Mouse (Mus musculus): ENCODE results near the gene Sema3b.
"Not testable (repeated sequence)": the region's sequence is repeated elsewhere in the genome, so short reads cannot be mapped to it uniquely, and the experiment has no call there.

Gene Sema3b

GRCm38 (mm10) chr9:107590058-107590772, 18.8 kb downstream of the Sema3b start:
- peak; percentile 52 to 56 for DNase-seq (ENCODE audit: low spot score in 2 of 2)

DNA sequence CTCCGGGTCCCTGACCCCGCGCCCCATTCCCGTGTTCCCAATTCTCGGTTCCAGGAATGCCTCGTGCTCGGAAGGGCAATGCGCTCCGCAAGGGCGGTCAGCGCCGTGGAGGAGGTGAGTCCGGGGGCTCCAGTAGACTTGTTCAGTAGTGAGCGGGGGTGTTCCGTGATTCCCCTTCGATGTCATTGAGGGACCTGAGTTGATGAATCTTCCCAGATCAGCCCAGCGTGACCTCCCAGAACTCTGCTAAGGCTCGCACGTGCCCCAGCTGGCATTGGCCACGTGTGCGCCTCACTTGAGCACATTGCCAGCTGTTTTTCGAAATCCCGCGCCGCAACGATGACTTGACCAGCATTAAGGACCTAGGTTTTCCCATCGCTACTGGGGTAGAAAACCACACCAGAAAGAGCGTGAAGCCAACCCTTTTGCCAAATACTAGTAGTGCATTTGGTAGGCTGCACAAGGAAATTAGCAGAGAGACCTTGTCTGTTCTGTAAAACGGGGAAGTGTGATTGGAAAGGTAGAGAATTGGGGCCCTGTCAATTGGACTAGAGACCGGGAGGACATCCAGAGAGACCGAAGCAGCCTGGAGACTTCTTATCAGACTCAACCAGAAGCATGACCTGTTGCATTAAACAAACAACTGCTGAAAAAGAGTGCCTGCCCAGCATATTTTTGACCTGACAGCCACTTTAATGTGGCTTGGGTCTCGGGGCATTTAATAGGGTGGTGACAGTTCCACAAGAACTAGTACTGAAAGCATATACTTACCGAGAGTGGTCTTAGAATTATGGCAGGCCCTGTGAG, 21.0 kb downstream of the Sema3b start:
- DNase-seq (ENCODE audit: low spot score in 2 of 2): no peak

DNA sequence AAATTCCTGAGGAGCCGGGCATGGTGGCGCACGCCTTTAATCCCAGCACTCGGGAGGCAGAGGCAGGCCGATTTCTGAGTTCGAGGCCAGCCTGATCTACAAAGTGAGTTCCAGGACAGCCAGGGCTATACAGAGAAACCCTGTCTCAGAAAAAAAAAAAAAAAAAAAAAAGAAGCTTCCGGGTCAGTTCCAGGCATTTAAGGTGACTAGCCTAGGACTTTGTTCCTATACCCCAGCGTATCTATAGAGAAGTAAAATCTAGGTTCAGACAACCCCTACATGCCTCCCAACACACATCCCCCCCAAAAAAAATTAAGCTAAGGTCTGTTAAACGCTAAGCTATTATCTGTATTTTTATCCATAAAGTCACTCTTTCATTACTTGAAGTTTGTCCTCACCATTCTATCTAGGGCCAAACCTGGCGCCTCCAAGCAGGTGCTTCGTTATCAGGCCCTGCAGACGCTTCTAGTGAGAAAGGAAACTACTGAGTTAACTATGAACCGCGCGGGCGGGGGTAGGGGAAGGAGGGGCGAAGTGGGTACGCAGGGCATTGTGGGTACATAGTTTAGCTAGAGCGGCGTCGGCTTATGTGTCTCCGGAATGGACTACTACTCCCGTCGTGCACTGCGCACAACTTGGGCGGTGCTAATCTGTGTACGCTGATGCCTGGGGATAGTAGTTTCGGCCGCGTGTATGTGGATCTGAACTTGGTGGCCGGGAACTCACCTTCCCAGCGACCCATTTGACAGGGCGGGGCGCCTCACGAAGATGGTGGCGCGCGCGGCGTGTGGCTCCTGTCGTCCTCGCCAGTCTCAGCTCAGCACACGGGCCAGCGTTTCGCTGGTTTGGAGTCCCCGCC, 21.8 kb downstream of the Sema3b start, which contains the start of gene Ifrd2:
Gene Ifrd2 (plus strand): TSS at position 669 of the 859 bp plus-strand sequence.
- DNase-seq (ENCODE audit: low spot score in 2 of 2): peak; percentile 94 to 95

GRCm38 (mm10) chr9:107586504-107586903, 22.5 kb downstream of the Sema3b start:
- no peak for DNase-seq (ENCODE audit: low spot score in 2 of 2)

- no peak for DNase-seq (ENCODE audit: low spot score in 2 of 2)
These were observed 25.9 kb downstream of the Sema3b start for GRCm38 (mm10) chr9:107583174-107583573.

DNA sequence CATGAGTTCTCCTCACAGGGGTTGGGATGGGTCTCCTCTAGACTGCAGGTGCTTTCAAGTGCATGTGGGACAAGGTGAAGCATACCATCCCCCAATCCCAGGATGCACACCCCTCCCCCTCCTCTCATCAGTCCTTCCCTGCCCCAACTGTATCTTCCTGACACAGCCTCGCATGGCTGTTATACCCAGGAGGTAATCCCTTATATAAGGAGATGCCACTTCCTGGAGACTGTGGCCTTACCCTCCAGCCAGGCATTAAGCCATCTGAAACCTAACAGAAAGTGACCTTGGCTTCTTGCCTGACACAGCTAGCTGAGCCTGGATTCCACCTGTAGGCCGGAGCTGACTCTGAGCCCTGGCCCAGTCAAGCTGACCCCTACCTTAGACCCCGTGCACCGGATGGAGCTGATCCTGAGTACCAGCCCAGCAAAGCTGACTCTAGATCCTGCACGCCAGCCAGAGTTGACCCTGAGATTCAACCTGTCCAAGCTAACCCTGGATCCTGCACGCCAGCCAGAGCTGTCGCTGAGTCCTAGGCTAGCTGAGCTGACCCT, 26.4 kb downstream of the Sema3b start:
- no peak for DNase-seq (ENCODE audit: low spot score in 2 of 2)

GRCm38 (mm10) chr9:107581584-107581983, 27.4 kb downstream of the Sema3b start:
- no peak for DNase-seq (ENCODE audit: low spot score in 2 of 2)

DNA sequence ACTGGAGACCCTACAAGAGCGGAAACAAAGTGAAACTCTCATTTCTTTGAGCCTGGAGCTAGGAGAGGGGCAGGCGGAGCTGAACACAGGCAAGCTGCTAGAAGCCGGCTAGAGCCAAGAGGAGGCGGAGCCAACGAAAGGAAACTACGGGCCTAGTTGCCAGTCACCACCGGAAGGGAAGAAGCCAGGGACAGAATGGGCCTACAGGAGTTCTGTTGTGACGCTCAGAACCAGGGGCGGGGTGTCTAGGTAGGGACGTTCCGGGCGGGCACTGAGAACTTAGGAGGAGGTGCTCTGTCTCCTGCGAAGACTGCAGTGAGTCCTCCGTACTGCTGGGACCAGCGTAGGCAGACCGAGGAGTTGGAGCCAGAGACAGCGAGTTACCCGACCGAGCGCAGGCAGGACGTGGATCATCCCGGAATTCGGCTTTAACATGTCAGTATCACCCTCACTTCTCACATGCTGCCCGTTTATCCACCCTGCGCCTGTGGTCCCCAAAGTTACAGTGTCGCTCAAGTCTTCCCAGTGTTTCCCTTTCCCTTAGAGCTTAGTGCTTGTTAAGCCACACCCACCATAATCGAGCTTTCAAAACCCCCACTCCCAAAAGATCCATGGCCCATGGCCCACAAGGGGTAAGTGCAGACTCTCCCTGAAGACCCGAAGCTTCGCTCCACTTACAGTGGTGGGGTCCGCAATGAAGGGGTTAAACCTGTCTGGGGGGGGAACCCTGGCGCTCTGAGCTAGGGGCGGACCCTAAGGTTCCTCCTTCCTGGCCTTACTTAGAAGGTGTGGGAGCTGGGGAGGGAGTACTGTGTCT, 28.3 kb downstream of the Sema3b start, which contains the start of gene Hyal3:
Gene Hyal3 (plus strand): TSS at position 318 of the 817 bp plus-strand sequence.
- peak; percentile 69 to 73 for DNase-seq (ENCODE audit: low spot score in 2 of 2)

DNA sequence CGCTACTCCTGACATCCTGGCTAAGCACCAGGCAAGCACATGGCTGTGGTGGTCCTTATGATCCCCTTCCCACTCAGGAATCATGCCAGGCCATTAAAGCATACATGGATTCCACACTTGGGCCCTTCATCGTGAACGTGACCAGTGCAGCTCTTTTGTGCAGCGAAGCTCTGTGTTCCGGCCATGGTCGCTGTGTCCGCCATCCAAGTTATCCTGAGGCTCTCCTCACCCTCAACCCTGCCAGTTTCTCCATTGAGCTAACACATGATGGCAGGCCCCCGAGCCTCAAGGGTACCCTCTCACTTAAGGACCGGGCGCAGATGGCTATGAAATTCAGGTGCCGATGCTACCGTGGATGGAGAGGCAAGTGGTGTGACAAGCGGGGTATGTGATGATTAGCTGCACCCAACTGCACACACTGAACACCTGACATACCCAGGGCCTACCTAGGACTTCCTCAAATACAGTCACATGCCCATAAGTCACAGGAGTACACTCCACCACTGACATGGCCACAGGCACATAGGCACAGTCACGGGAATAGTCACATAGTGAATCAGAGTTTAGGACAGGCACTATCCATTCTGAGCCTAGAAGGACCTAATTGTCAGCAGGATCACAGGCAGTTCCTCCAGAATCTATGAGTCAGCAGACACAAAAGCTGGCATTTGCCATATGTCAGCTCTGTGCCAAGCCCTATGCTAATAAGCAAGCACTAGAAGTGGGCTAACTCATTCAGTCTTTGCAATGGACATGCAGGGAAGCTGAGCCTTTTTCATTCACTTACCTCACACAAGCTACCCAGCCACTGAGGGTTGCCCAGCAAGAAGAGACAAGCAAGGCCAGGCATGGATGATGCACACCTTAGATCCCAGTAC, 29.8 kb downstream of the Sema3b start:
- DNase-seq (ENCODE audit: low spot score in 2 of 2): no peak

DNA sequence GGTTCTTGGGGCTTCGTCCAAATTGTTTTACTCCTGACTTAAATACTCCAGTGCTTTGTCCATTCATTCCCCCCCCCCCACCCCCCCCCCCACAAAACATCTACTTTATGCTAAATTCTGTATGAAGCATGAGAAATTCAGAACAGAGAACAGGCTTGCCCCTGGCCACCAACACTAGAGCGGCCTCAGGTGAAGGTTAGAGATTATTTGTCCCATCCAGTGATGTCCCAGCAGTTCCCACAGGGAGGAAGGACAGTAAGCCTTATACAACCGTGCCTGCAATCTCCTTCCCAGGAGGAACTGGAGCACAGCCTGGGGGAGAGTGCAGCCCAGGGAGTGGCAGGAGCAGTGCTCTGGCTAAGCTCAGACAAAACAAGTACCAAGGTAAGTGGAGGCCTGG, 30.4 kb downstream of the Sema3b start, which contains the start of gene Naa80:
Gene Naa80 (plus strand): TSS at position 301 of the 400 bp plus-strand sequence.
- DNase-seq (ENCODE audit: low spot score in 2 of 2): no peak

DNA sequence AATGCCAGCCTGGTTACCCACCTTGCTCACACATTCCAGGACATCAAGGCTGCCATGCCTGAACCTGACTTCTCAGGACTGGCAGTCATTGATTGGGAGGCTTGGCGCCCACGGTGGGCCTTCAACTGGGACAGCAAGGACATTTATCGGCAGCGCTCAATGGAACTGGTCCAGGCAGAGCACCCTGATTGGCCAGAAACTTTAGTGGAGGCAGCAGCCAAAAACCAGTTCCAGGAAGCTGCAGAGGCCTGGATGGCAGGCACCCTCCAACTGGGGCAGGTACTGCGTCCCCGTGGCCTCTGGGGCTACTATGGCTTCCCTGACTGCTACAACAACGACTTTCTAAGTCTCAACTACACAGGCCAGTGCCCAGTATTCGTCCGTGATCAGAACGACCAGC, 31.2 kb downstream of the Sema3b start:
- no peak for DNase-seq (ENCODE audit: low spot score in 2 of 2)

- peak; percentile 51 to 56 for DNase-seq (ENCODE audit: low spot score in 2 of 2)
These were observed 32.5 kb downstream of the Sema3b start, which contains the start of gene Hyal1 for GRCm38 (mm10) chr9:107576357-107577107. Gene Hyal1, plus strand, starts transcription at chr9:107576927.

DNA sequence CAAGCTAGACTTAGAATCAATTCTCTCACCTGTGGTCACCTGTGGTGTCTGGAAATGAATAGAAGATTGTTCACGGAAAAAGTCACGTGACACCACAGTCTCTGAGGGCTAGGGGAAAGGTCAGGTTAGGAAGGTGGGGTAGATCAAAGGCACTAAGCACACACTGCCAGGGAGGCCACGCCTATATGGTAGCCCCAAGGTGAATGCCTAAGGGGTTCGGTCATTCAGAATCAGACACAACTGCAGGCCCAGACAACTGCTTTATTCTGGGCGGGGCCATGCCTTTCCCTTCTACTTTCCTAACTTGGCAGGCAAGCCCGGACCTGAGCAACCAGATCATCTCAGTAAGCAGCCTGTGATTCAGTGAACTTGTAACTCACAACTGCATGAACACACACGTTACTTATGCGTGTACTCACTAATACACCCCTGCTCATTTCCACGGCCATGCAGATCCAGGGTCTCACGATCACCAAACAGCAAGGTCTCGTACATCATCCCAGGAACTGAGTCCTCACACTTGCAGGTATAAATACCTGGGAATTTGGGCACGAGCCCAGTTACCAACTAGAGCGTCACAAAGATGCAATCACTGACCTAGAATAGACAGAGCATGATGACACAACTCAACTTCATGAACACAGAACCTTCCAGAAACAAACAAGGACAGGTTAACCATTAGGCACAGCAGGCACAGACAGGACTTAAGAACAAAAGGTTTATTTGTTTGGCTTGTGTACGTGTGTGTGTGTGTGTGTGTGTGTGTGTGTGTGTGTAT, 33.3 kb downstream of the Sema3b start:
- DNase-seq (ENCODE audit: low spot score in 2 of 2): no peak

DNA sequence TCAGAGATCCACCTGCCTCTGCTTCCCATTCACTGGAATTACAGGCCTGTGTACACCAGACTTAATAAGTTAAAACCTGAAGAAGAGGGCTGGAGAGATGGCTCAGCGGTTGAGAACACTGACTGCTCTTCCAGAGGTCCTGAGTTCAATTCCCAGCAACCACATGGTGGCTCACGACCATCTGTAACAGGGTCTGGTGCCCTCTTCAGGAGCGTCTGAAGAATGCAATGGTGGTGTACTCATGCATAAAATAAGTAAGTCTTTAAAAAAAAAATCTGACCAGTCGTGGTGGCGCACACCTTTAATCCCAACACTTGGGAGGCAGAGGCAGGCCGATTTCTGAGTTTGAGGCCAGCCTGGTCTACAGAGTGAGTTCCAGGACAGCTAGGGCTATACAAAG, 35.3 kb downstream of the Sema3b start:
- not testable (repeated sequence) for DNase-seq (ENCODE audit: low spot score in 2 of 2)

DNA sequence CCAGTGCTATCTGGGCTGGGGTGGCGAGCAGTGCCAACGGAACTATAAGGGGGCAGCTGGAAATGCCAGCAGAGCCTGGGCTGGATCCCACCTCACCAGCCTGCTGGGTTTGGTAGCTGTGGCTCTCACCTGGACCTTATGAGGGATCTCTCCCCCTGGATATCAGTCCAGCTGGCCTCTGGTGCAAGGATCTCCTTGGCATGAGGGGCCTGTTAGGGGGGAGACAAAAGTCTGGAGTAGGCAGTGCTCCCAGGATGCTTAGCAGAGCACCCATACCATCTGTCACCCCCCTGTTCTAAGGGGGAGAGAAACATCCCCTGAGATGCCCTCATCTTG, 36.7 kb downstream of the Sema3b start:
- DNase-seq (ENCODE audit: low spot score in 2 of 2): no peak

DNA sequence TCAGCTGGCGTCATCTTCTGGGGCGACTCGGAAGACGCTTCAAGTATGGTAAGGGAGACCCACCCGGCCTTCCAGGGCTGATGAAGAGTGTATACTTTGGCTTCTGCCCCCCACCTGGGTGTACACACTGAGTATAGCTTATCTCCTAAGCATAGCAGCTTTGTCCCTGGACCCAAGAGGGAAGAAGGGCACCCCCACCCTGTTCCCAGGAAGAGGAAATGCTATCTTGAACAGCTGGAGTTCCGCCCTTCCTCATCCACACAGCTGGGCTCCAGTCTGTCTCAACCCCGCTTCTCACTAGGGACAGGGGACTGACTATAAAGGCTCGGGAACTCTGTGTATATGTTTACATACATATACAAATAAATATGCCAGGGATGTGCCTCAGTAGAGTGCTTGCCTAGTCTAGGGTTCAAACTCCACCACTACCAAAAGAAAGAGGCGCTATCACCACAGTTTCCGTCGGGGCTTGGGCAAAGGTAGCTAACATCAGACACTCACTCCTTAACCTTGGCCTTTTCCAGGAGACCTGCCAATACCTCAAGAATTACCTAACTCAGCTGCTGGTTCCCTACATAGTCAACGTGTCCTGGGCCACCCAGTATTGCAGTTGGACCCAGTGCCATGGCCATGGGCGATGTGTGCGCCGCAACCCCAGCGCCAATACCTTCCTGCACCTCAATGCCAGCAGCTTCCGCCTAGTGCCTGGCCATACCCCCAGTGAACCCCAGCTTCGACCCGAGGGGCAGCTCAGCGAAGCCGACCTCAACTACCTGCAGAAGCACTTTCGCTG, 37.3 kb downstream of the Sema3b start:
- no peak for DNase-seq (ENCODE audit: low spot score in 2 of 2)

- DNase-seq (ENCODE audit: low spot score in 2 of 2): no peak
These were observed 38.2 kb downstream of the Sema3b start for GRCm38 (mm10) chr9:107570845-107571244.
